Mouse (Mus musculus): ENCODE measurements at regions not wholly inside any gene's neighbourhood (a gene's known extent, or its start where the extent isn't known, plus 50 kb on each side); places are given as distances from the start of the nearest gene placed in this dataset.
"Not testable (repeated sequence)": the region's sequence is repeated elsewhere in the genome, so short reads cannot be mapped to it uniquely, and the experiment has no call there.

- no peak for DNase-seq
These were observed 806.2 kb downstream of the Rab28 start for GRCm38 (mm10) chr5:40901742-40902141.

GRCm38 (mm10) chr5:40882886-40883285, 825.1 kb downstream of the Rab28 start:
- DNase-seq, result no peak

- DNase-seq, result no peak
These were observed 830.2 kb downstream of the Rab28 start for GRCm38 (mm10) chr5:40877756-40878155.

- DNase-seq, result not testable (repeated sequence)
These were observed 845.6 kb downstream of the Rab28 start for GRCm38 (mm10) chr5:40862349-40862748.
